Mouse (Mus musculus) left cerebral cortex, postnatal 36 days (tissue): ENCODE results near the gene Ephx3. TPM values are rescaled to one million over a fixed set of nuclear protein-coding genes. Genes with fewer than 3 reads are reported as not detected.

ENCODE experiments used
- total RNA-seq, 2 experiments: library from RNA; stranded (reverse); gene quantifications; 2 replicates each; pipeline ENCODE4 v1.2.3; 2021

The Ephx3 gene
- total RNA-seq, 2 experiments from 2014 or later: 0.27 to 0.37 TPM

Other genes starting within 250 kb of the Ephx3 start
- gene Rrp1b, start 153.4 kb downstream of the Ephx3 start, total RNA-seq: 10 to 100 TPM; 13.2 to 21.7 TPM
- 1 to 10 TPM in 1 of 2 experiments, under 1 TPM in 1; 0.64 to 1.4 TPM for gene Hsf2bp, start 153.2 kb downstream of the Ephx3 start, total RNA-seq
- gene Notch3, start 22.7 kb downstream of the Ephx3 start, total RNA-seq: 10 to 100 TPM in 1 of 2 experiments, 1 to 10 TPM in 1; 7.7 to 10.8 TPM
- 100 to 1,000 TPM; 103 to 147 TPM for gene Brd4, start 95.2 kb upstream of the Ephx3 start, total RNA-seq
- gene Akap8, start 131.7 kb upstream of the Ephx3 start, total RNA-seq: 100 to 1,000 TPM in 1 of 2 experiments, 10 to 100 TPM in 1; 64.3 to 120 TPM
- 100 to 1,000 TPM; 155 to 294 TPM for gene Akap8l, start 161.1 kb upstream of the Ephx3 start, total RNA-seq
- gene Wiz, start 199.9 kb upstream of the Ephx3 start, total RNA-seq: 10 to 100 TPM; 52.3 to 53.2 TPM
- gene Rasal3, start 214.0 kb upstream of the Ephx3 start, total RNA-seq: 1 to 10 TPM; 2.6 to 3.4 TPM
- gene Pglyrp2, start 234.6 kb upstream of the Ephx3 start, total RNA-seq: not detected